Mouse (Mus musculus): ENCODE data around the gene Ube2t. TPM values are rescaled to one million over a fixed set of nuclear protein-coding genes. Genes with fewer than 3 reads are reported as not detected.
A peak's percentile ranks its signal among the peaks of the same experiment; 100 is the strongest.

Gene Ube2t
- polyA plus RNA-seq, 1 experiment from 2014 or later, result 34.8 TPM

DNA sequence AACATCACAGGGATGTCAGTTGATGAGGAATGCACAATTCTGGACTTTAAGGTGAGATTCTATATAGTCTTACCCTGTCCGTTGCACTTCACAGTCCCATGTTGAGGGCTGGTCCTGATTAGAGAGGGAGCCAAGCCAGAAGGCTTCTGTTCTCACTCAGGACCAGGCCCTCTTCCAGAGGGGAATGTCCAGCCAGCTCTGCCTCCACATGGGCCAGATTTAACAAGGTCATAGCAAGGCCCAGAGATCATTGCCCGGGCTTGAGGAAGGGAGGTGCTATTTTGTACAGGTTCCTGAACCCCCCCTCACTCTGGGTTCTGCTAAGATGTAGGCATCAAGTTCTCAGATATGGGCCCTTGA, 55.3 kb downstream of the Ube2t start:
- Histone ChIP-seq H3K4me1 (peaks cover 45% of the 10 kb centered on the region), H3K4me2 (replicated peaks) (no peak overlapping the region), H3K27me3 (0 out of 2 replicates have a peak, but pooled peaks cover under 1% of the 10 kb centered on the region), H3K27ac (no peak overlapping the region), H3K36me3 (no peaks in the 10 kb centered on the region), H3K4me3 (no peak overlapping the region), H3K9me3 (no peaks in the 10 kb centered on the region), H3K9ac (no peak overlapping the region)
- WGBS, result 50% methylated on average over 2 of the region's 2 CpGs
- ATAC-seq (ENCODE audit: insufficient number of reproducible peaks, insufficient read depth, low FRiP score, low TSS enrichment), result no peak

- no peaks in the 10 kb centered on the region for H3K27me3 ChIP-seq
- peaks cover 45% of the 10 kb centered on the region for H3K4me1 ChIP-seq
- no peak overlapping the region for H3K4me3 ChIP-seq
- no peak for ATAC-seq (ENCODE audit: insufficient number of reproducible peaks, insufficient read depth, low FRiP score, low TSS enrichment)
- no peak overlapping the region for H3K9ac ChIP-seq
- WGBS, result 22% methylated on average over 13 of the region's 13 CpGs
- 0 out of 2 replicates have a peak overlapping the region, but pooled peaks have one; percentile 23 for H3K27ac ChIP-seq
- no peaks in the 10 kb centered on the region for H3K36me3 ChIP-seq
- no peaks in the 10 kb centered on the region for H3K9me3 ChIP-seq
- H3K4me2 ChIP-seq (replicated peaks), result peak overlapping the region; percentile 12; the same call in 1 of the 2 replicates
Observed at GRCm38 (mm10) chr1:135019087-135019774, 56.9 kb downstream of the Ube2t start.

DNA sequence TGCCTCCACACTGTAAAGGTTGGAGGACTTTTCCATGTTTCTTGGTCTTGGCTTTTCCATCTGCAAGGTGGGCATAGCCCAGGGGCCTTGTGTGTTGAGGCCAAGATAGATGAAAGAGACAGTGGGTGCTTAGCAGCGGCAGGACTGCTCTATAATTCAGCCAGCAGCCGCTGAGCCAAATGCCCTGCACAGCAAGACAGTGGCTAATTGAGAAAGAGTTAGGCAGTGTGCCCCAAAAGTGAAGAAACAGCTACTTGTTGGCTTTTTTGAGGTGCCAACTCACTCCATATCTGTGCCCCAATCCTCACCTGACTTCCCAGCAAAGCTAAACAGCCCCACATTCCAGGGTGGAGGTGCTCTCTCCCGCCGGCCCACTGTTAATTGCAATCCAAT, 57.4 kb downstream of the Ube2t start:
- Histone ChIP-seq H3K4me1 (peaks cover 45% of the 10 kb centered on the region), H3K9ac (no peak overlapping the region), H3K36me3 (no peaks in the 10 kb centered on the region), H3K9me3 (no peaks in the 10 kb centered on the region), H3K4me2 (replicated peaks) (no peak overlapping the region), H3K4me3 (no peak overlapping the region), H3K27me3 (no peaks in the 10 kb centered on the region), H3K27ac (no peak overlapping the region)
- ATAC-seq (ENCODE audit: insufficient number of reproducible peaks, insufficient read depth, low FRiP score, low TSS enrichment), result no peak
- WGBS, result 73% methylated on average over 4 of the region's 4 CpGs

DNA sequence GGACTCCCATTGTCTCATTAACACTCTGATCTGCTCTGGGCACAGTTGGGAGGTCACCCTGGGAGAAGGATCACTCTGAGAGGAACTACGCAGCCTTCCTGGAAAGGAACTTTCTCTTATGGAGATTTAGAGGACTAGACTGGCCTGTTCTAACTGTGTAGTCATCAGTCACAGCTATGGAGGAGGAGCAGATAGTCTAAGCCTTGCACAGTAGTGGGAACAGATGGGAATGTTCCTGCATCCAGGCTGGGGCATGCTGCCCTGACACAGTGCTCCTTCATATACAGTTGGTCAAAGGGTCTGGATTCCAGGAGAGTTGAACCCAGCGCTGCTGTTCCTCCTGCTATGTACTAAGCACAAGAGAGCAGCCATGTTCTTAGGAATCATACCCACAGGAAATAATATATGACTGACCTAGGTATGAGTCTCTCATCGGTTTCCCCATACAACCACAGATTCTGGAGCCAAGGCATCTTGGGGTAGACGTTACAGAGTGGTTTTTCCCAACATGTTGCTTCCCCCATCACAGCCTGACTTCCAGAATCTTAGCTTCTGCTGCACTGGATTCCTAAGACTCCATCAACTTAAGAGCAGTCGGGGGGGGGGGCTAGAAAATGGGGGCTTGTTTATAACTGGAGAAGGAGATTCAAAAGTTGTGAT, 58.0 kb downstream of the Ube2t start:
- Histone ChIP-seq H3K36me3 (no peaks in the 10 kb centered on the region), H3K9me3 (no peaks in the 10 kb centered on the region), H3K4me3 (no peak overlapping the region), H3K4me1 (peaks cover 38% of the 10 kb centered on the region), H3K9ac (no peak overlapping the region), H3K27me3 (no peaks in the 10 kb centered on the region), H3K4me2 (replicated peaks) (no peak overlapping the region), H3K27ac (no peak overlapping the region; the same call in 1 of the 2 replicates)
- no peak for ATAC-seq (ENCODE audit: insufficient number of reproducible peaks, insufficient read depth, low FRiP score, low TSS enrichment)
- WGBS, result 82% methylated on average over 5 of the region's 5 CpGs

- no peaks in the 10 kb centered on the region for H3K36me3 ChIP-seq
- peaks cover 35% of the 10 kb centered on the region for H3K4me1 ChIP-seq
- no peak overlapping the region for H3K9ac ChIP-seq
- no peaks in the 10 kb centered on the region for H3K27me3 ChIP-seq
- H3K4me2 ChIP-seq (replicated peaks), result no peak overlapping the region
- no peaks in the 10 kb centered on the region for H3K9me3 ChIP-seq
- ATAC-seq (ENCODE audit: insufficient number of reproducible peaks, insufficient read depth, low FRiP score, low TSS enrichment), result 0 out of 2 replicates have a peak, but pooled peaks have one; percentile 18
- WGBS, result 47% methylated on average over 5 of the region's 5 CpGs
- peak overlapping the region; percentile 36; the same call in 1 of the 2 replicates for H3K27ac ChIP-seq
- no peak overlapping the region for H3K4me3 ChIP-seq
Observed at GRCm38 (mm10) chr1:135020970-135021369, 58.6 kb downstream of the Ube2t start.

DNA sequence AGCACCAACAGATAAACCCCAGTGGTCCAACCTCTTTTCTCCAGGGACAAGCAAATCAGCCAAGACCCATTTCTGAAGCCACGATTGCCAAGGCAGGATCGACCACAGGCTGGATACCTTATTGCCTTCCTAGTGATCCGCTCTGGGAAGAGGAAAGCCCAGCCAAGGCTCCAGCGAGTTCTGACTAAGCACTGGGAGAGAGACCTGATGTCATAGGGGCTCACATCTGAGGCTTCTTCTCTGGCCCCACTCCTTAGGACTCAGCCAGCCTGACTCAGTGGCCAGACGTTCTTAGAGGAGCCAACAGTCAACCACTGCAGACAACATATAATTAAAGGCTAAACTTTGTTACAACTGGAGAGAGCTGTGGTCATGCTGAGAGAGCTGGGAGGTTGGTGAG, 59.6 kb downstream of the Ube2t start:
- Histone ChIP-seq H3K9me3 (no peaks in the 10 kb centered on the region), H3K27ac (no peak overlapping the region), H3K4me3 (no peak overlapping the region), H3K27me3 (no peaks in the 10 kb centered on the region), H3K4me2 (replicated peaks) (no peak overlapping the region), H3K4me1 (peaks cover 35% of the 10 kb centered on the region), H3K36me3 (no peaks in the 10 kb centered on the region), H3K9ac (no peak overlapping the region)
- ATAC-seq (ENCODE audit: insufficient number of reproducible peaks, insufficient read depth, low FRiP score, low TSS enrichment), result no peak
- WGBS, result 71% methylated on average over 5 of the region's 5 CpGs

DNA sequence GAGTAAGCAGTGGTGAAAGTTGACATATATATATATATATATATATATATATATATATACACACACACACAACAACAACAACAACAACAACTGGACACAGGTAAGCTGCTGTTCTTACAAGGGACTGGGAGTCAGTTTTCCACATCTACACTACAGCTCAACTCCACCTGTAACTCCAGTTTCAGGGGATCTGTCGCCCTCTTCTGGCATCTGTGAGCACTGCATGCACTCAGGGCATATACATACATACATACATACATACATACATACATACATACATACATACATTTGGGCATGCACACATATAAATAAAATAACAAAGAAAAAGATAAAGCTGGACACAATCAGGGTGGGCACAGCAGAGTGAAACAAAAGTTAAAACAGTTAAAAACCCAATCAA, 61.2 kb downstream of the Ube2t start:
- Histone ChIP-seq H3K27ac (no peak overlapping the region), H3K4me3 (no peak overlapping the region), H3K4me2 (replicated peaks) (no peak overlapping the region), H3K9ac (no peak overlapping the region), H3K27me3 (no peaks in the 10 kb centered on the region), H3K36me3 (no peaks in the 10 kb centered on the region), H3K9me3 (no peaks in the 10 kb centered on the region), H3K4me1 (peaks cover 32% of the 10 kb centered on the region)
- ATAC-seq (ENCODE audit: insufficient number of reproducible peaks, insufficient read depth, low FRiP score, low TSS enrichment), result no peak
- WGBS, result 70% methylated on average over 1 of the region's 1 CpGs

Other genes starting within 250 kb of the Ube2t start
- 9.6 and 10.8 TPM in 2 replicates for gene Ppp1r12b, start 6.6 kb upstream of the Ube2t start, polyA plus RNA-seq (2016; fragmentation: Nextera tagmentation; extraction: Ambion mirVana)
- 3.5 and 3.9 TPM in 2 replicates for gene Lgr6, start 142.7 kb downstream of the Ube2t start, polyA plus RNA-seq (2016; fragmentation: Nextera tagmentation; extraction: Ambion mirVana)
- 1.4 and 1.7 TPM in 2 replicates for gene Ptpn7, start 170.1 kb downstream of the Ube2t start, polyA plus RNA-seq (2016; fragmentation: Nextera tagmentation; extraction: Ambion mirVana)
- 78.6 and 81.2 TPM in 2 replicates for gene Arl8a, start 184.3 kb downstream of the Ube2t start, polyA plus RNA-seq (2016; fragmentation: Nextera tagmentation; extraction: Ambion mirVana)
- gene Gpr37l1, start 205.1 kb downstream of the Ube2t start, polyA plus RNA-seq (2016; fragmentation: Nextera tagmentation; extraction: Ambion mirVana), result not detected in 2 replicates

Data from embryonic facial prominence, embryonic 12.5 days (tissue).